Mouse (Mus musculus) mature B cell (primary cell): ENCODE data around the gene Rchy1.

Experiments used
- in situ Hi-C: fragments of 300-500 bp; cut with MboI; formaldehyde crosslinking; loops from 2 replicates; pipeline ENCODE4 v1.14.3; 2019

Rchy1 gene

GRCm38 (mm10) chr5:91962639-91963440 is at the start of gene Rchy1:
Rchy1 (minus strand) TSS chr5:91963068.
- in situ Hi-C loops, result no loop called here

GRCm38 (mm10) chr5:92011756-92012155 is 48.9 kb upstream of the Rchy1 start:
- in situ Hi-C loops, result no loop called here

GRCm38 (mm10) chr5:92009827-92010226 is 47.0 kb upstream of the Rchy1 start:
- in situ Hi-C loops, result no loop called here

- in situ Hi-C loops, result no loop called here
Observed at GRCm38 (mm10) chr5:92003011-92003410, 40.1 kb upstream of the Rchy1 start.

GRCm38 (mm10) chr5:92000770-92001169 is 37.9 kb upstream of the Rchy1 start:
- in situ Hi-C loops, result no loop called here

- in situ Hi-C loops, result loop anchor here (25.0 kb wide), 2 partner anchors 532 to 1057 kb away; partner anchors contain the start of gene Mthfd2l
Observed at GRCm38 (mm10) chr5:91994546-91994945, 31.7 kb upstream of the Rchy1 start.

- in situ Hi-C loops, result loop anchor here (25.0 kb wide), 2 partner anchors 531 to 1056 kb away; partner anchors contain the start of gene Mthfd2l
Observed at GRCm38 (mm10) chr5:91993061-91993460, 30.2 kb upstream of the Rchy1 start.

GRCm38 (mm10) chr5:91991191-91991937 is 28.5 kb upstream of the Rchy1 start:
- in situ Hi-C loops, result loop anchor here (25.0 kb wide), 2 partner anchors 529 to 1054 kb away; partner anchors contain the start of gene Mthfd2l

- in situ Hi-C loops, result loop anchor here (25.0 kb wide), 2 partner anchors 527 to 1052 kb away; partner anchors contain the start of gene Mthfd2l
Observed at GRCm38 (mm10) chr5:91989261-91989660, 26.4 kb upstream of the Rchy1 start.

GRCm38 (mm10) chr5:91987799-91988198 is 24.9 kb upstream of the Rchy1 start:
- in situ Hi-C loops, result loop anchor here (25.0 kb wide), 2 partner anchors 525 to 1050 kb away; partner anchors contain the start of gene Mthfd2l

- in situ Hi-C loops, result loop anchor here (25.0 kb wide), 2 partner anchors 525 to 1050 kb away; partner anchors contain the start of gene Mthfd2l
Observed at GRCm38 (mm10) chr5:91987236-91987635, 24.4 kb upstream of the Rchy1 start, which contains the start of gene Odaph. Odaph (plus strand) TSS chr5:91987475.

- in situ Hi-C loops, result loop anchor here (25.0 kb wide), 2 partner anchors 523 to 1048 kb away; partner anchors contain the start of gene Mthfd2l
Observed at GRCm38 (mm10) chr5:91985721-91986120, 22.9 kb upstream of the Rchy1 start.

- in situ Hi-C loops, result loop anchor here (25.0 kb wide), 2 partner anchors 521 to 1046 kb away; partner anchors contain the start of gene Mthfd2l
Observed at GRCm38 (mm10) chr5:91983490-91983889, 20.6 kb upstream of the Rchy1 start.

GRCm38 (mm10) chr5:91981176-91981840 is 18.4 kb upstream of the Rchy1 start:
- in situ Hi-C loops, result loop anchor here (25.0 kb wide), 2 partner anchors 519 to 1044 kb away; partner anchors contain the start of gene Mthfd2l

- in situ Hi-C loops, result loop anchor here (25.0 kb wide), 2 partner anchors 515 to 1040 kb away; partner anchors contain the start of gene Mthfd2l
Observed at GRCm38 (mm10) chr5:91977397-91977770, 14.5 kb upstream of the Rchy1 start.

- in situ Hi-C loops, result loop anchor here (25.0 kb wide), 2 partner anchors 514 to 1039 kb away; partner anchors contain the start of gene Mthfd2l
Observed at GRCm38 (mm10) chr5:91976566-91977396, 13.9 kb upstream of the Rchy1 start.

GRCm38 (mm10) chr5:91975758-91976157 is 12.9 kb upstream of the Rchy1 start:
- in situ Hi-C loops, result loop anchor here (25.0 kb wide), 2 partner anchors 513 to 1038 kb away; partner anchors contain the start of gene Mthfd2l

GRCm38 (mm10) chr5:91974002-91974401 is 11.1 kb upstream of the Rchy1 start:
- in situ Hi-C loops, result no loop called here

GRCm38 (mm10) chr5:91972046-91972445 is 9.2 kb upstream of the Rchy1 start:
- in situ Hi-C loops, result no loop called here

- in situ Hi-C loops, result no loop called here
Observed at GRCm38 (mm10) chr5:91962259-91962638, 619 bp downstream of the Rchy1 start.
